Mouse (Mus musculus): Measurements from ENCODE around the gene Gpx8.

DNA sequence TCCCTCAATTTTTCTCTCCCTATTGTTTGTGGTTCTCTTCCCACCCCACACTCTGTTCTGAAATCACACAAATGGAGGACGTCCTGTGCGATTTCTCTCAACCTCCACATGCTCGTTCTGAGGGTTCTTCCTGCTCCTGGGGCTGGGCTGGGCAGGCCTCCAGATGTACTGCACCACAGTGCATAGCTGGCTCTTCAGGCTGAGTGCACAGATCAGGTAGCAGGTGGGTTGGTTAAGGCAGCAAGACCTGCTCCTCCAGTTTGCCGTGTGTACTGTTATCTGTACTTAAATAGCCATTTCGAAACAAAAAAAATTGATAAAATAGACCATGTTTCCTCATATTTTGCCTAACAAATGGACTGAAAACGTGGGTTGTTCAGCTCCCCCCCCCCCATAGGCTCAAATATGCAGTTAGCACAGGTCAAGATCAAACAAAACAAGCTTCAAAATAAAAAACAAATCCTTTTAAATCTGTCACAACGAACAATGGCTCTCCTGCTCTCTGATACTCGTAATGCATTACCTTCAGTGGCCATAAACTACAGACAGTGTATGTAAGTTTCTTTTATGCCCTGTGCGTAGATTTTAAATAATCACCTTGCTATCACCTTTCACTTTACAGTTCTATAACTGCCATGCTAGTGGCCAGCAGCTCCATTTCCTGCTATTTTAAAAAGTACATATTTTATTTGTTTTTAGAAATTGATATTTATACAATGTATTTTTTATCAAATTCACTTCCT is 45.5 kb downstream of the Gpx8 start:
- TF ChIP-seq POLR2A (IDR thresholded peaks at IDR 0.05; ENCODE audit: insufficient read length, low read depth) (no peak), REST (IDR thresholded peaks at IDR 0.05; ENCODE audit: insufficient read depth, insufficient read length) (no peak), CEBPB (IDR thresholded peaks at IDR 0.05; ENCODE audit: insufficient read depth, poor library complexity, severe bottlenecking) (no peak), USF1 (IDR thresholded peaks at IDR 0.05; ENCODE audit: low read depth) (no peak), MAX (IDR thresholded peaks at IDR 0.05; ENCODE audit: low read depth) (no peak)

Data from myocyte (in vitro differentiated cells).